Mouse (Mus musculus): ENCODE data around the gene Atxn2. TPM values are rescaled to one million over a fixed set of nuclear protein-coding genes. Genes with fewer than 3 reads are reported as not detected.

Atxn2 gene
- polyA plus RNA-seq, 1 experiment from 2014 or later: 53.2 TPM

DNA sequence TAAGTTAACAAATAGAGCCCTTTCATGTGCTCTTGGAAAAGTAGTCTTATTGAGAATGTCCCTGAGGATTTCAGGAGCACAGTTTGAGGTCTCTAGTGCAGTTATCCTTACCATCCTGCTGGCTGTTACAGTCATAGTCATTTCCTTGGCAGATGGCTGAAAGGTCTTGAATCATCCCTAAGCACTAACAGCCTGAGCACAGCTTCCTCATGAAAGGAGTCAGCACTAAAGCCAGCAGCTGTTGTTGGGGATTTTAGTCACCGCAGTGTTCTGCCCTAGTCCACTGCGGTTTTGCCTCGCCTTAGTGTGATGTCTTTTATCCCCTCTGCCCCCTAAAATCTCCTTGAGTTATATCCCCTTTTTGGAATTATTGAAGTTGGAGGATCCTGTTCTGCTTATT lies 96.0 kb downstream of the Atxn2 start:
- Histone ChIP-seq H3K9ac (no peak overlapping the region), H3K27ac (peak overlapping the region; percentile 16; the same call in 1 of the 2 replicates), H3K4me3 (no peak overlapping the region), H3K4me2 (no peak overlapping the region), H3K27me3 (no peaks in the 10 kb centered on the region), H3K36me3 (peaks cover 77% of the 10 kb centered on the region), H3K9me3 (no peaks in the 10 kb centered on the region), H3K4me1 (0 out of 2 replicates have a peak, but pooled peaks cover 3% of the 10 kb centered on the region)
- no peak for ATAC-seq (ENCODE audit: insufficient number of reproducible peaks, insufficient read depth, low FRiP score, low TSS enrichment, low read depth)
- WGBS: 84% methylated on average over 3 of the region's 3 CpGs

GRCm38 (mm10) chr5:121808202-121808601 lies 97.1 kb downstream of the Atxn2 start:
- Histone ChIP-seq H3K4me2 (no peak overlapping the region), H3K4me1 (0 out of 2 replicates have a peak, but pooled peaks cover 3% of the 10 kb centered on the region), H3K27ac (no peak overlapping the region), H3K36me3 (peaks cover 79% of the 10 kb centered on the region), H3K9me3 (no peaks in the 10 kb centered on the region), H3K27me3 (no peaks in the 10 kb centered on the region), H3K9ac (no peak overlapping the region), H3K4me3 (no peak overlapping the region)
- ATAC-seq (ENCODE audit: insufficient number of reproducible peaks, insufficient read depth, low FRiP score, low TSS enrichment, low read depth): no peak
- WGBS: 81% methylated on average over 2 of the region's 2 CpGs

GRCm38 (mm10) chr5:121809667-121810224 lies 98.6 kb downstream of the Atxn2 start:
- no peaks in the 10 kb centered on the region for H3K9me3 ChIP-seq
- H3K4me1 ChIP-seq: peaks cover 5% of the 10 kb centered on the region; the same call in 1 of the 2 replicates
- H3K36me3 ChIP-seq: peaks cover 77% of the 10 kb centered on the region
- no peaks in the 10 kb centered on the region for H3K27me3 ChIP-seq
- no peak overlapping the region for H3K4me2 ChIP-seq
- H3K4me3 ChIP-seq: no peak overlapping the region
- H3K9ac ChIP-seq: no peak overlapping the region
- WGBS: 76% methylated on average over 5 of the region's 5 CpGs
- ATAC-seq (ENCODE audit: insufficient number of reproducible peaks, insufficient read depth, low FRiP score, low TSS enrichment, low read depth): no peak
- H3K27ac ChIP-seq: no peak overlapping the region

GRCm38 (mm10) chr5:121810331-121811151 lies 99.4 kb downstream of the Atxn2 start:
- H3K36me3 ChIP-seq: peaks cover 79% of the 10 kb centered on the region

GRCm38 (mm10) chr5:121811485-121811931 lies 100.4 kb downstream of the Atxn2 start:
- H3K36me3 ChIP-seq: peaks cover 81% of the 10 kb centered on the region
- 89% methylated on average over 5 of the region's 5 CpGs for WGBS

More at GRCm38 (mm10) chr5:121810331-121811151, 99.4 kb downstream of the Atxn2 start:
- ATAC-seq (ENCODE audit: insufficient number of reproducible peaks, insufficient read depth, low FRiP score, low TSS enrichment, low read depth): no peak
- Histone ChIP-seq H3K9ac (no peak overlapping the region), H3K4me3 (no peak overlapping the region), H3K4me1 (peaks cover 5% of the 10 kb centered on the region; the same call in 1 of the 2 replicates), H3K4me2 (no peak overlapping the region), H3K27me3 (no peaks in the 10 kb centered on the region), H3K27ac (no peak overlapping the region), H3K9me3 (no peaks in the 10 kb centered on the region)
- 79% methylated on average over 17 of the region's 17 CpGs for WGBS

GRCm38 (mm10) chr5:121812526-121813243 lies 101.5 kb downstream of the Atxn2 start:
- H3K36me3 ChIP-seq: peaks cover 86% of the 10 kb centered on the region
- H3K4me3 ChIP-seq: no peak overlapping the region

More at GRCm38 (mm10) chr5:121811485-121811931, 100.4 kb downstream of the Atxn2 start:
- no peak for ATAC-seq (ENCODE audit: insufficient number of reproducible peaks, insufficient read depth, low FRiP score, low TSS enrichment, low read depth)
- Histone ChIP-seq H3K9ac (no peak overlapping the region), H3K4me2 (no peak overlapping the region), H3K27me3 (no peaks in the 10 kb centered on the region), H3K4me3 (no peak overlapping the region), H3K27ac (0 out of 2 replicates have a peak overlapping the region, but pooled peaks have one; percentile 7), H3K9me3 (no peaks in the 10 kb centered on the region), H3K4me1 (peaks cover 5% of the 10 kb centered on the region; the same call in 1 of the 2 replicates)

DNA sequence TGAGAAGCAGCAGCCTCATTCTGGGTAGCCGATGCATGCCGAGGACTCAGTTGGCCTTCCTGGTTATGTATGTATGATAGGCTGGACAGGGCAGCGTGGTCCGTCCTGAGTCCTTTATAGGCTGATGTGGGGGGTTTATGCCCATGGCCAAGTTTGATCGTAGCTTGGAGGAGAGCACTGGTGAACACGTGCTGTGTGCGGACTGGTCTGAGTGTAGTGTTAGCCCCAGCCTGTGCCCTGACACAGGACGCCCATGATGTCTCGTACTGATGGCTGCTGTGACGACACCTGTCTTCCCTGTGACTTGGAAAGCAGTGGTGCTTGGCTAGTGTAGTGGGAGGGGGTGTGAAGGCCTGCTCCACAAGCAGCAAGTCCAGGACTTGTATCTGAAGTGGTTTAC lies 102.6 kb downstream of the Atxn2 start:
- 90% methylated on average over 10 of the region's 10 CpGs for WGBS
- no peaks in the 10 kb centered on the region for H3K9me3 ChIP-seq
- no peak overlapping the region for H3K4me3 ChIP-seq
- no peak overlapping the region for H3K9ac ChIP-seq
- no peak overlapping the region for H3K4me2 ChIP-seq
- peak overlapping the region; percentile 4; the same call in 1 of the 2 replicates for H3K27ac ChIP-seq
- H3K27me3 ChIP-seq: no peaks in the 10 kb centered on the region
- peaks cover 91% of the 10 kb centered on the region for H3K36me3 ChIP-seq
- peaks cover 2% of the 10 kb centered on the region; the same call in 1 of the 2 replicates for H3K4me1 ChIP-seq
- ATAC-seq (ENCODE audit: insufficient number of reproducible peaks, insufficient read depth, low FRiP score, low TSS enrichment, low read depth): no peak

More at GRCm38 (mm10) chr5:121812526-121813243, 101.5 kb downstream of the Atxn2 start:
- peaks cover 2% of the 10 kb centered on the region; the same call in 1 of the 2 replicates for H3K4me1 ChIP-seq
- ATAC-seq (ENCODE audit: insufficient number of reproducible peaks, insufficient read depth, low FRiP score, low TSS enrichment, low read depth): no peak
- no peak overlapping the region for H3K9ac ChIP-seq
- 0 out of 2 replicates have a peak overlapping the region, but pooled peaks have one; percentile 33 for H3K27ac ChIP-seq
- WGBS: 90% methylated on average over 7 of the region's 7 CpGs
- H3K9me3 ChIP-seq: no peaks in the 10 kb centered on the region
- no peaks in the 10 kb centered on the region for H3K27me3 ChIP-seq
- no peak overlapping the region for H3K4me2 ChIP-seq

- H3K9ac ChIP-seq: no peak overlapping the region
- H3K9me3 ChIP-seq: no peaks in the 10 kb centered on the region
- H3K27ac ChIP-seq: no peak overlapping the region
- H3K4me2 ChIP-seq: no peak overlapping the region
- no peak for ATAC-seq (ENCODE audit: insufficient number of reproducible peaks, insufficient read depth, low FRiP score, low TSS enrichment, low read depth)
- no peak overlapping the region for H3K4me3 ChIP-seq
- H3K4me1 ChIP-seq: peaks cover 5% of the 10 kb centered on the region
- 58% methylated on average over 3 of the region's 3 CpGs for WGBS
- H3K27me3 ChIP-seq: no peaks in the 10 kb centered on the region
- H3K36me3 ChIP-seq: peaks cover 97% of the 10 kb centered on the region
These were observed 103.9 kb downstream of the Atxn2 start for GRCm38 (mm10) chr5:121815067-121815466.

- H3K9me3 ChIP-seq: no peaks in the 10 kb centered on the region
- peaks cover 8% of the 10 kb centered on the region for H3K4me1 ChIP-seq
- H3K27ac ChIP-seq: no peak overlapping the region
- H3K4me3 ChIP-seq: no peak overlapping the region
- H3K27me3 ChIP-seq: no peaks in the 10 kb centered on the region
- no peak overlapping the region for H3K4me2 ChIP-seq
- WGBS: 92% methylated on average over 8 of the region's 8 CpGs
- no peak for ATAC-seq (ENCODE audit: insufficient number of reproducible peaks, insufficient read depth, low FRiP score, low TSS enrichment, low read depth)
- H3K36me3 ChIP-seq: peaks cover 96% of the 10 kb centered on the region
- no peak overlapping the region for H3K9ac ChIP-seq
These were observed 104.8 kb downstream of the Atxn2 start for GRCm38 (mm10) chr5:121815867-121816380.

DNA sequence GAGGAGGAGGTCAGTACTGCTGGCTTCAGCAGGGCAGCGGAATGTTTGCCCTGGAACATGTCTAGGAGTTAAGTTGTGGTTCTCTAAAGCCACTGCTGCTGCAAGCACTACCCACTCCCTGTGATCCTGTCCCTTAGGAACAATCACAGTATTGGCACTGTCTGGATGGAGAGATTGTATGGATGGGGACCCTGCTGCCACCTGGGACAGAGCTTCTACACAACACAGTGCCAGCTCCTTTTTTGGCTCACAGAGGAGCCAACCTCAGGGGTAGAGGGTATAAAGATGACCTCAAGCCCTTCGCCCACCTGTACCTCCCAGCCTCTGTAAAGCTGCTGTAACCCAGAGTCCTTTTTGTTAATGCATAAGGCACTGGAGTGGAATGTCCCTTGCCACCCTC lies 105.5 kb downstream of the Atxn2 start:
- 95% methylated on average over 2 of the region's 2 CpGs for WGBS
- Histone ChIP-seq H3K4me1 (peaks cover 8% of the 10 kb centered on the region), H3K4me3 (no peak overlapping the region), H3K27ac (no peak overlapping the region), H3K9ac (no peak overlapping the region), H3K4me2 (no peak overlapping the region), H3K36me3 (peaks cover 96% of the 10 kb centered on the region), H3K27me3 (no peaks in the 10 kb centered on the region), H3K9me3 (no peaks in the 10 kb centered on the region)
- no peak for ATAC-seq (ENCODE audit: insufficient number of reproducible peaks, insufficient read depth, low FRiP score, low TSS enrichment, low read depth)

GRCm38 (mm10) chr5:121817551-121817950 lies 106.4 kb downstream of the Atxn2 start:
- Histone ChIP-seq H3K9ac (no peak overlapping the region), H3K4me2 (no peak overlapping the region), H3K36me3 (peaks cover 88% of the 10 kb centered on the region), H3K27me3 (no peaks in the 10 kb centered on the region), H3K27ac (no peak overlapping the region), H3K4me3 (no peak overlapping the region), H3K9me3 (no peaks in the 10 kb centered on the region), H3K4me1 (peaks cover 8% of the 10 kb centered on the region)
- 89% methylated on average over 9 of the region's 9 CpGs for WGBS
- no peak for ATAC-seq (ENCODE audit: insufficient number of reproducible peaks, insufficient read depth, low FRiP score, low TSS enrichment, low read depth)

Data from embryonic facial prominence, embryonic 13.5 days (tissue).